Mouse (Mus musculus): ENCODE data around the gene Cltrn. TPM values are rescaled to one million over a fixed set of nuclear protein-coding genes. Genes with fewer than 3 reads are reported as not detected.

Gene Cltrn
- polyA plus RNA-seq (2014; fragmentation: Illumina TruSeq; extraction: RNeasy Lipid Tissue Mini Kit (QIAGEN cat#74804); ENCODE audit: low read depth, low replicate concordance), result 1.4 TPM

GRCm38 (mm10) chrX:164088582-164088981 is at the start of gene Cltrn:
TSS of gene Cltrn (plus strand) at chrX:164088830.

GRCm38 (mm10) chrX:164076040-164076775 is 12.4 kb upstream of the Cltrn start, which contains the start of gene Siah1b:
TSS of gene Siah1b (minus strand) at chrX:164076493.

GRCm38 (mm10) chrX:164139032-164139431 is 50.4 kb downstream of the Cltrn start, which contains the start of gene Ace2:
TSS of gene Ace2 (plus strand) at chrX:164139332.

Other genes starting within 250 kb of the Cltrn start
- 7.8 TPM for gene Ap1s2, start 179.8 kb upstream of the Cltrn start, polyA plus RNA-seq (2014; fragmentation: Illumina TruSeq; extraction: RNeasy Lipid Tissue Mini Kit (QIAGEN cat#74804); ENCODE audit: low read depth, low replicate concordance)
- 16.2 TPM for gene Zrsr2, start 130.2 kb upstream of the Cltrn start, polyA plus RNA-seq (2014; fragmentation: Illumina TruSeq; extraction: RNeasy Lipid Tissue Mini Kit (QIAGEN cat#74804); ENCODE audit: low read depth, low replicate concordance)
- 3.2 TPM for gene Car5b, start 60.8 kb upstream of the Cltrn start, polyA plus RNA-seq (2014; fragmentation: Illumina TruSeq; extraction: RNeasy Lipid Tissue Mini Kit (QIAGEN cat#74804); ENCODE audit: low read depth, low replicate concordance)
- 1.8 TPM for gene Siah1b, start 12.3 kb upstream of the Cltrn start, polyA plus RNA-seq (2014; fragmentation: Illumina TruSeq; extraction: RNeasy Lipid Tissue Mini Kit (QIAGEN cat#74804); ENCODE audit: low read depth, low replicate concordance)
- 1.0 TPM for gene Ace2, start 50.5 kb downstream of the Cltrn start, polyA plus RNA-seq (2014; fragmentation: Illumina TruSeq; extraction: RNeasy Lipid Tissue Mini Kit (QIAGEN cat#74804); ENCODE audit: low read depth, low replicate concordance)
- 0.24 TPM for gene Bmx, start 169.4 kb downstream of the Cltrn start, polyA plus RNA-seq (2014; fragmentation: Illumina TruSeq; extraction: RNeasy Lipid Tissue Mini Kit (QIAGEN cat#74804); ENCODE audit: low read depth, low replicate concordance)
- gene Pir, start 180.5 kb downstream of the Cltrn start, polyA plus RNA-seq (2014; fragmentation: Illumina TruSeq; extraction: RNeasy Lipid Tissue Mini Kit (QIAGEN cat#74804); ENCODE audit: low read depth, low replicate concordance), result 31.4 TPM

Data from liver, adult 10 weeks (tissue).